Mouse (Mus musculus) monocyte, adult 59 days (primary cell): ENCODE data around the gene Nf2. TPM values are rescaled to one million over a fixed set of nuclear protein-coding genes. Genes with fewer than 3 reads are reported as not detected.

Experiments used
- total RNA-seq, 2 experiments: library from RNA; stranded (reverse); gene quantifications; one replicate each; pipeline ENCODE4 v1.2.4; 2023

The Nf2 gene
- total RNA-seq, result 10 to 100 TPM; 33.9 to 40.7 TPM

GRCm38 (mm10) chr11:4849258-4849943 lies at the start of gene Nf2:
Gene Nf2, minus strand, starts transcription at chr11:4849536.

GRCm38 (mm10) chr11:4894848-4895816 lies 45.8 kb upstream of the Nf2 start, which contains the start of gene Thoc5:
Gene Thoc5, plus strand, starts transcription at chr11:4895320.

GRCm38 (mm10) chr11:4873755-4874475 lies 24.6 kb upstream of the Nf2 start, which contains the start of gene Nipsnap1:
Gene Nipsnap1, plus strand, starts transcription at chr11:4873951.

GRCm38 (mm10) chr11:4746733-4747132 lies 102.6 kb downstream of the Nf2 start, which contains the start of gene Cabp7:
Gene Cabp7, minus strand, starts transcription at chr11:4746778.

Other genes with a start within 250 kb of the Nf2 start
- gene Gm11032, start 229.5 kb downstream of the Nf2 start, total RNA-seq, result not detected
- 10 to 100 TPM; 28.3 to 31.2 TPM for gene Ascc2, start 211.8 kb downstream of the Nf2 start, total RNA-seq
- 100 to 1,000 TPM; 118 to 123 TPM for gene Uqcr10, start 145.2 kb downstream of the Nf2 start, total RNA-seq
- 10 to 100 TPM; 30.9 to 31.4 TPM for gene Zmat5, start 144.9 kb downstream of the Nf2 start, total RNA-seq
- not detected for gene Cabp7, start 102.8 kb downstream of the Nf2 start, total RNA-seq
- 1 to 10 TPM; 4.2 to 4.9 TPM for gene Nipsnap1, start 24.4 kb upstream of the Nf2 start, total RNA-seq
- 10 to 100 TPM; 31.9 to 32.2 TPM for gene Thoc5, start 45.8 kb upstream of the Nf2 start, total RNA-seq
- gene Nefh, start 98.5 kb upstream of the Nf2 start, total RNA-seq, result not detected
- gene Ap1b1, start 137.3 kb upstream of the Nf2 start, total RNA-seq, result 10 to 100 TPM; 50.2 to 62.6 TPM
- not detected for gene Rasl10a, start 208.6 kb upstream of the Nf2 start, total RNA-seq
- gene Gas2l1, start 215.8 kb upstream of the Nf2 start, total RNA-seq, result 10 to 100 TPM; 28.8 to 33.1 TPM
- 10 to 100 TPM; 10.6 to 11.0 TPM for gene Rhbdd3, start 249.4 kb upstream of the Nf2 start, total RNA-seq
- 100 to 1,000 TPM; 439 to 473 TPM for gene Ewsr1, start 249.7 kb upstream of the Nf2 start, total RNA-seq